Mouse (Mus musculus) monocyte, adult 5-6 weeks (primary cell): ENCODE data around the gene Plpp3. TPM values are rescaled to one million over a fixed set of nuclear protein-coding genes. Genes with fewer than 3 reads are reported as not detected.
A peak's percentile ranks its signal among the peaks of the same experiment; 100 is the strongest.

Experiments used
- ATAC-seq: fragments of 153-309, 156-312 bp; replicated peaks from 2 replicates; pipeline ENCODE4 v1.8.0; 2017; ENCODE audit warnings: mild to moderate bottlenecking; ENCODE audit not compliant: low TSS enrichment, insufficient number of reproducible peaks, severe bottlenecking, poor library complexity, low FRiP score
- total RNA-seq: library from RNA; stranded (forward); fragments of 200-1000, 200-491, 200-594 nt; gene quantifications from 3 replicates; pipeline ENCODE4 v1.2.3, GENCODE M21; 2017

The Plpp3 gene
- total RNA-seq, 1 experiment from 2014 or later = 0.57 TPM

- no peak for ATAC-seq
Measured at GRCm38 (mm10) chr4:105206102-105206501, 49.0 kb downstream of the Plpp3 start.

DNA sequence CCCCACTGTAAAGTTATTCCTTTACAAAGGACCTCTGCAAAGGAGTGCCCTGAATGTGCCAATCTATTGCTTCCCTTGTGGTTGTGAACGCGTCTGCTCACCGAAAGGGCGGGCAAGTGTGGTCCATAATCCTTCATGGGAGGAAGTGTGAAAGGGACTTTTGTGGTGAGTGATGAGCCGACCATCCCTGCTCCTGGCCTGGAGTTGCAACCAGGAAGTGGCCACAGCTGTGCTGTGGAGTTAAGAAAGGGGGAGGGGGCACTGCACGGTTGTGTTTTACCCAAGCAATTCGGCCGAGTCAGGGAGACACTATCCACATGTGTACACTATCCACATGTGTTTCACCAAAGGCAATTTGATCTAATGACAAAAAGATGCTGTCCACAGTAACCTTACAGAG, 49.8 kb downstream of the Plpp3 start:
- no peak for ATAC-seq

DNA sequence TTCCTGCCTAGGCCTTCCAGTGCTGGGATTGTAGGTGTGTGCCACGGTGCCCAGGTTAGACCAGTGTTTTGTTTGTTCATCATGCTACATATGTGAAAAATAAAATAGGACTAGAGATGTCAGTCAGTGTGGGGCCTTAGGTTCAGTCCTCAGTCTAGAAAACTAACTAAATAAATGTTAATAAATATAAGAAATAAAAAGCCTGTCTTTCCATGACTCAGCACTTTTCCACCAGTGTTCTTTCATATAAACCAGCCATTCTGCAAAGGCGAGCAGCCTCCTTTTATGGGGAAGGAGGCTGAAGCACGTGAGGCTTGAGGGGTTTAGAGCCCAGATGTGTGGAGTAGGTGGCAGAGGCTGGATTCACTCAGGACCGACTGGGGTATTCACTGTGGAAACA, 50.5 kb downstream of the Plpp3 start:
- no peak for ATAC-seq

- ATAC-seq = no peak
Measured at GRCm38 (mm10) chr4:105208977-105209376, 51.8 kb downstream of the Plpp3 start.

DNA sequence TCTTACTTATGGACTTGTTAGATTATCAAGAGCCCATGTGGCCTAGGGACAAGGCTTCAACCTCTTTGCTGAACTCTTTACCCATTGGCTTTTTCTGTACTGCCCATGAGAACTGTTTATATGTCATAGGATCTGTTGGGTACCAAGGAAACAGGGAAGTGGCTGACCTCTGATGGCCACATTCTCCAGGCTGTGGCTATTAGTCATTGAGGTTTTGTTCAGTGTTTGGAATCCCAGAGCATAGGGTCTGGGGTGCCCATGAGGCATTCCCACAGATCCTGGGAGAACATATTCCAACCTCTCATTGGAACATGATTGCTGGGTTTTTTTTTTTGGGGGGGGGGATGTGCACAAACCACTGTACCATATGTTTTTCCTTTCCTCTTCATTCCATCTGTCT, 56.2 kb downstream of the Plpp3 start:
- ATAC-seq = no peak

DNA sequence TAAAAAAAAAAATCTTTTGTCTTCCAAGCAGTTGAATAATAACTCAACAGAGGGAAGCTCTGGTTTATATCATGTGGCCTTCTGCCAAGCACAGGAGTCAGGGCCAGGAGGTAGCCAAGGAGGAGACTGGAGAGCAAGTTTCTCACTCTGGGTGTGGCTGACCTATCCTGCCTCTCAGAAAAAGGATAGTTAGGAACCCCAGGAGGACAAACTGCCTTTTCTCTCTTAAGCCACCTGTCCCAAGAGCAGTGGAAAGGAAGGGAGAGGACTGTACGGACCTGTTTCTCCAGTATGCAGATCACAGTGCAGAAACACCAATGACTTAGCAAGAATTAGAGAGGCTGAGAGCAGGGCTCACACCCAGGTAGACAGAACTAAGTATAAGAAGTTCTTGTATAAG, 57.3 kb downstream of the Plpp3 start:
- ATAC-seq = no peak

GRCm38 (mm10) chr4:105215726-105216410, 58.7 kb downstream of the Plpp3 start:
- no peak for ATAC-seq

DNA sequence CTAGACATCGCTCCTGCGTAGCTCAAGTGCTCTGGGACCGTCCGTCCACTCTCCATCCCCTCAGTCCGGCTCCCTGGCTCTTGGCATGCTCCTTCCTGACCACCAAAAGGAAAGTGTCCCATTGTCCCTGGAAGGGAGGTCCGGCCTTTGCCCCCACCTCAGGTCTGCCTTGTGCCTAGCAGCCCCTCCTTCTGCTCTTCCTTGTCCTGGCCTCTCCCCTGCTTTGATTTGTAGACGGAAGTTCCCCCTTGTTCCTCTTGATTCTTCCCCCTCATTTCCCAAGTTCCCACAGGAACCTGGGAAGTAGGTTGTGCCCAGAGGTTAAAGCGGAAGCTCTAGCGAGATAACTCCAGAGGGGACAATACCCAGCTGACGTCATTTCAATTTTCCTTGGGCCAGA, 61.1 kb downstream of the Plpp3 start:
- no peak for ATAC-seq

DNA sequence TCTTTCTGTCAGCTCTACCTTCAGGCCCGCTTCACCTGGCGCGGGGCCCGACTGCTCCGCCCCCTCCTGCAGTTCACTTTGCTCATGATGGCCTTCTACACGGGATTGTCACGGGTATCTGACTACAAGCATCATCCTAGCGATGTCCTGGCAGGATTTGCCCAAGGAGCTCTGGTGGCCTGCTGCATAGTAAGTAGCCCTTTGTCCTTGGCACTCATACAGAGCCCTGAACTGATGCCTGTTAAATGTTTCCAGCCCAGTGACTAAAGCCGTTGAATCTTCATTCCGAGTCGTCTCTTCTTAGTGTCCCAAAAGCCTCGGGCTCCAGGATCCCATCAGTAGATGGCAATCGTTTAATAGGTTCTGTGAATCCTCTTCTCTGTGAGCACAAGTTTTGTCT, 62.2 kb downstream of the Plpp3 start:
- ATAC-seq = no peak

DNA sequence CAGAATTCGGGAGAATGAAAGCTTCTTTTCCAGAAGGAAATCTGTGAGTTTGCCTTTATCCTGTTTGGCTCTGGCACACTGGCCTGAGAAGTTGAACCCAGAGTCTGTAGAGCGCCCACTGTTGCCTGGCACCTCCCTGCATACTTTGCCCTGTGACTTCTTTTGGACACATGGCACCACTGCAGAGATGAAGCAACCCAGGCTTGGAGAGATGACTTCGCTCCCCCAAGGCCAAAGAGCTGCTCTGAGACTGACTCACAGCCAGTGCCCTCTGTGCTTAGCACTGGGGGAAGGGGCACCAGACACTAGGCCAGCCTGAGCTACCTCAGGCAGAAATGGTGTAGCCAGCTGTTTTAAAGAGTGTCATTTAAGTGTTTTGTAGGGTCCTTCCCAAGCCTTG, 63.7 kb downstream of the Plpp3 start:
- no peak for ATAC-seq

DNA sequence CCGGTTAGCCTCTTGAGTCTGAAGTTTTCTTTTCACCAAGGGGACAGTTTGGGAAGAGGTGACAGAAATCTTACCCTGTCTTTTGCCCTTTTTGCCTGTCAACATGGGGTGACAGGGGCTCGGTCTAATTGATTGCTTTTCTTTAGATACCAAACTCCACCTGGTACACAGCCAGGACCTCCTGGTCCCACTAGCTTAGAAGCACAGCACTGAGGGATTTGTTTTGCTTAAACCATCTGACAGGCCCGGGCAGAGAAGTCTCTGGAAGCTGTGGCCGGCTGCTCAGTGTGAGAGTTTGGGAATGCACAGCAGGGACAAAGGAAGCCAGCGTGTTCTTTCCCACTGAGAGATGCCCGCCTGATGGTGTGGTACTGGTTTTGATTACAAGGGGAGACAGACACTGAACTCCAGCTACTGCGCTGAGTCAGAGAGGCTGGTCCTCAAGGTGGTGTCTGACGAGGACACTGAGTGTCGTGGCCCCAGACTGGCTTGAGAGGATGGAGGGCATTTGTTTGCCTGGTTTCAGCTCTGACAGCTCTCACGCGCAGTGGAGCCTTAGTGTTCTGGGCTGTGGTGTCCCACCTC, 64.2 kb downstream of the Plpp3 start:
- ATAC-seq = no peak

DNA sequence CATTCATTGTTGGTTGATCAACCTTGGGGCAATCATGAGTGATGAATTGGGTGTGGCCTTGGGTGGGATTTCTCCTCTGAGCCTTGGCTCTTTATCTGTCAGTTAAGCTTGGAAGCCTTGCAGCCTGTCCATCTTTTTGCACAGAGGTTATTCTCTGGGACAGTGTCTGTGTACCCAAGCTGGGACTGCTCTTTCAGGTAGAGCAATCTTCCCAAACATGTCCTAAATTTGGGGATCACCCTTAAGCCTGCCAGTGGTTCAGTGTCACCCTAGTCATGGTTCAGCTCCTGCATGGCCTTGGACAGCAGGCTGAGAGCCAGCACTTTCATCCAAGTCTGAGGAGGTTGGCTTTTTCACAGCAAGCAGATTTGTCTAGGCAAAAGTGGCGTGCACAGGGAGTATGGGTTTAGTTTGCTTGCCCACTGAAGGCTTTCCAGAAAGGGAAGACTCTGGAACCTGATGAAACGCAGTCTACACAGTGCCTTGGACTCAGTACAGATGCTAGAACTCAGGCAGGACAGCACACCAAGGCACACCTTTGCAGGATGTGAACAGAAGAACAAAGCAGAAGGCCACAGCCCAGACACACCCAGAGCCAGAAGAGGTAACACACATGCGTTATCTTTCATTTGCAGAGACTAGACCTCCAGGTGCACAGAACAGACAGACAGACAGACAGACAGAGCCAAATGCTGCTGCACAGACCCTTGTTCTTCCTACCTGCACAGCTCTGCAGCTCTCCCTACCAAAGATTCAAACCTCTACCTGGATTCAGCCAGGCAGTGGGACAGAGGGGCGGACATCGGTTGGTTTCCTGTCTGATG, 66.2 kb downstream of the Plpp3 start:
- ATAC-seq = no peak

DNA sequence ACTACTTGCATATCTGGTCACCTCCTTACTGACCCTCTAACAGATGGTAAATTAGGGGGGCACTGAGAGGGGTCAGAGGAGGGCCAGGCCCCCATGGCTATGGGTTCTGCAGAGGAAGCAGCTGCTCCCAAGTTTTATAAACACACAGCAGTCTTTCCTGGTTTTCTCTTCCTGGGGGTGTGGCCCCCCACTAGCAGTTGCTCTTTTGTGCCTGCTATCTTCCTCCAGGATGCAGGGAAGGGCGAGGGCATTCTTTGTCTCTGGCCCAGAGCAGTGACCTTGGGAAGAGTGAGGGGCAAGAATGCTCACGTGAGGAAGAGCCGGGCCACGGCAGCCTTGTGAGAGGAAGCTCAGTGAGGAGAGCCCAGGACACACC, 66.8 kb downstream of the Plpp3 start:
- no peak for ATAC-seq

DNA sequence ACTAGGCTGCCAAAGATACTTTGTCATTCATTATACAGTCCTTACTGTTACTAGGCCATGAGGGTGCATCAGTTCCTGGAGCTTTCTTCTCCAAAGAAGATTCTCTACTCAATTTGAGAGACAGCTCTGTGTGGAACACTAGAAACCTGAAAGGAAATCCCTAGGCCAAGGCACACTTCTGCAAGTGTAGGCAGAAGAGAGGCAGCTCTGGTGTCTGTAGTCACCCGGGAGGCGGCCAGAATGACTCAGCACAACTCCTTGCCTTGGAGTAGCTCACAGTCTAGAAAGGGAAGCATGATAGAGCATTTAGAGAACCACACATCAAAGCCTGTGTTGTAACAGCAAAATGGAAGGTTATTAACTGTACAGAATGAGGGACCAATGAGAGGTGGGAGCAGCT, 68.4 kb downstream of the Plpp3 start:
- ATAC-seq = 0 out of 2 replicates have a peak, but pooled peaks have one; percentile 48

DNA sequence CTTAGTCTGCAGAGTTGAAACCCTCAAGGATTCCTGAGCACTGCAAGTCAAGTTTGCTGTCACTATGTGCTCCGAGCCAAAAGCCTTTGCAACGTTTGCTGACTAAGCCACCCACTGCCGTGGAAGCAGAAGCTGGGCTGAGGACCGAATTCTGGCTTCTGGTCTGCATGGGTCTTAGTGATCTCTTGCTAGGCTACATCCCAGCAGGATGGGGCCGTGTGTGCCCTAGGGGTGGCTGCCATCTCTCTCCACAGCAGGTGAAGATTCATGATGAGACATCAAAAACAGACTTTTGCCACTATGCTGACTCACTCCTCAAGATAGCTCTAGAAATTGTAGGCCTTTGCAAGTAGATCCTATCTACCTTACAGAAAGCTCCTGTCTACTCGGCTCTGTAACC, 69.2 kb downstream of the Plpp3 start:
- ATAC-seq = no peak

DNA sequence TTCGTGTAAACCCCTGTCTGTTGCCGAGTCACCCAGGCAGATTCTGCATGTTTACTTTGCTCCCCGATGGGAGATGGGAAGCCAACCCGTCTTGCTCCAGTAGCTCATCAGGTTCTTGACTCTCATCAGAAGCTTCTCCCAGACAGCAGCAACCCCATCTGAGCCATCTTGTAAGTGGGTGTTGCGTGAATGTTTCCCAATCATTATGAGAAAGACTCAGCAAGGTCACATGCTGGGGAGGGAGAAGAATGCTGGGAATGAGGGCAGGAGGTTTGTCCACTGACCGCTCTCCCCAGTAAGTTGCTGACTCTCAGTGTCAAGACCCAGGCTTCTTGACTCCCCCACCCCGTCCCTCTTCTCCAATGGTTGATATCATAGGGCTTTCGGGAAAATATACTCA, 73.0 kb downstream of the Plpp3 start:
- ATAC-seq = no peak

DNA sequence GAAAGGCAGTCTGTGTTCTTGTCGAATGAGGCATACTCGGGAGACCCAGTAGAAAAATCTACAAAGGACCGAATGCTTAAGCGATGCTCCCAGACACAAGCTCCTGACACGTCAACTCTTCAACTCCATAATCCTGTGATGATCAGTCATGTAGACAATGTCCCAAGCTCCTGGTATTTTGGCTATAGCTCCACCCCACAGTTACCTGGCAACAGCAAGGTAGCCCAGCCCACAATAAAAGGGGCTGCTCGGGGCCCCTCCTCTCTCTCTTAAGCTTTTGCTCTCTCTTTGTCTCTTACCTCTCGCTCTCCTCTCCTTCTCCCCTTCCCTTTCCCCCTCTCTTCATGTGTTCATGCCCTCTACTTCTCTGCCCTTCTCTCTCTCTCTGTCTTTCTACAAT, 83.1 kb downstream of the Plpp3 start:
- ATAC-seq = no peak

GRCm38 (mm10) chr4:105244931-105245330, 87.8 kb downstream of the Plpp3 start:
- no peak for ATAC-seq

DNA sequence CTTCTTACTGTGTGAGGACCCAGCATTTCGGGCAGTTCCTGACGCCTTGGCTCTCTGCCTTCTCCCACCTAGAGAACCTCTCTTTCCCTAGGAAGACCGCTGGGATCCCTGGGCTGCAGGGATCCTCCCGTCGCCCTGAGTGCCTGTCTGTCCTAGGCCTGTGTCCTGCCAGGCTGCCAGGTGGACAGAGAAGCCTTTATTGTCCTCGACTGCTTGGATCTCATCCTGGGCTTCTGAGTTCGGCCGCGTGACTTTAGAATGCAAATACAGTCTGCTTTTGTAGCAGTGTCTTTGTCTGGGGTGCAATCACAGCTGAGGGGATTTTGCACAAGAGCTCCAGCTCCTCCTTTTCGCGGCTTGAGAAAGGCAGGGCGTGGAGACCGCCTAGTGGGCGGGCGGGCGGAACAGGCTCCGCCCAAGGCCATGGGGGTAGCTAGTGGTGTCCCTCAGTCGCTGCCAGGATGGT, 88.4 kb downstream of the Plpp3 start:
- ATAC-seq = 0 out of 2 replicates have a peak, but pooled peaks have one; percentile 27

- no peak for ATAC-seq
Measured at GRCm38 (mm10) chr4:105246331-105246730, 89.2 kb downstream of the Plpp3 start.
